Mouse (Mus musculus) G1E (cell line): ENCODE data around the gene Gm27021.

Source experiments
- CTCF ChIP-seq: IDR thresholded peaks from 2 replicates; pipeline ENCODE4 v1.5.1; 2012; ENCODE audit warnings: low read depth, low read length, inconsistent platforms, mixed read lengths
- GATA1 ChIP-seq: IDR thresholded peaks from 2 replicates; pipeline ENCODE4 v1.6.1; 2012; ENCODE audit warnings: borderline replicate concordance, low read length, inconsistent platforms, mixed read lengths
- GATA2 ChIP-seq: IDR thresholded peaks from 2 replicates; pipeline ENCODE4 v1.6.1; 2012; ENCODE audit warnings: low read depth, low read length, inconsistent platforms, borderline replicate concordance

GRCm38 (mm10) chr8:120566681-120567080 lies 101.2 kb downstream of the Gm27021 start:
- TF ChIP-seq CTCF (no peak), GATA1 (no peak), GATA2 (no peak)
